Mouse (Mus musculus): ENCODE measurements at regions not wholly inside any gene's neighbourhood (a gene's known extent, or its start where the extent isn't known, plus 50 kb on each side); places are given as distances from the start of the nearest gene placed in this dataset.

DNA sequence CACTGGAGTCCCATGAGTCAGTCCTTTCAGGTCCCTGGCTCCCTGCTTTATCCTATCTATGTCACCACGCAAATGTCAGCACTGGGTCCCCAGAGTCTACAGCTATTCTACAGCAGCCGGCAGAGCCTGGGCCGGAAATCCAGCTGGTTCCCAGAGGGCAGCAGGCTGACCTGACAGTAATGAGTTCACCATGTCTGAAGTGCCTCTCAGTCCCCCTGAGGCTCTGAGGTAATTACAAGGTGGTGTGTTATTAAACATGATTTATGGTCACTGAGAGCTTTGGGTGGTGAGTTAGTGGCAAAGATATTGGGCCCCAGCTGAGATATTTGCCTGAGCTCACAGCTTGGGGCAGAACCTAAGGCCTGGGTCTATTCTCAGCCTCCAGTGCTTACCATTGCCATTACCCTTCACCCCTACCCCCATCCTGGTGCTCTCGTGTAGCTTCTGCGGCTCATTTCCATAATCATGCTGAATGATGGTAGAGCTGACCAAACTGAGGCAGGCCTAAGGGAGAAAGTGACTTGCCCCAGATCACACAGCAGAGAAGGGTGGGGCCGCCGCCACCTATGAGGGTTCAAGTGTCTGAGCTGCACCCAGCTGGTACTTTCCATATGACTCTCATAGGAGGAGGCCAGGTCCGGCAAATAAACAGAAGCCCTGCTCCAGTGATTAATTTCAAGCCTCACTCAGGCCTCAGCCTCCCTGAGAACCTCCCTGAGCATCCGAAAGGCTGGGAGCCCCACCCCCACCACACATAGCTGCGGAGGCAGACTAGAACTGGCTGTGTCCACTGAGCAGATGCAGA is 446.8 kb downstream of the Ptpru start:
- Histone ChIP-seq H3K4me2 (ENCODE audit: insufficient read depth, low read depth, poor library complexity, severe bottlenecking) (peak overlapping the region; percentile 86), H3K4me3 (replicated peaks in 1 of 3; ENCODE audit: low read depth in 2 of 3, low read length in 2 of 3, poor library complexity in 1 of 3) (no peak overlapping the region), H3K4me1 (ENCODE audit: control insufficient read depth in 1 of 2, insufficient read depth in 2 of 2) (peaks cover 24 to 53% of the 10 kb centered on the region in 2 experiments), H3K27me3 (replicated peaks) (no peaks in the 10 kb centered on the region), H3K79me2 (replicated peaks; ENCODE audit: control insufficient read depth, extremely low read depth, insufficient read depth, poor library complexity, severe bottlenecking) (no peaks in the 10 kb centered on the region), H3K36me3 (replicated peaks in 1 of 2; ENCODE audit: control insufficient read depth in 1 of 2, insufficient read depth in 1 of 2, low read length in 1 of 2) (no peaks in the 10 kb centered on the region), H3K9me3 (replicated peaks; ENCODE audit: low read length) (peaks cover 12% of the 10 kb centered on the region), H3K9ac (ENCODE audit: insufficient read depth, low read depth) (0 out of 2 replicates have a peak overlapping the region, but pooled peaks have one; percentile 33), H3K27ac (ENCODE audit: insufficient read depth, low read depth) (peak overlapping the region; percentile 97)
- TF ChIP-seq NELFE (IDR thresholded peaks at IDR 0.05; ENCODE audit: low read depth, low read length), result no peak
- no peak for TF ChIP-seq CTCF (conservative IDR thresholded peaks at IDR 0.05 in 1 of 2, IDR thresholded peaks at IDR 0.05 in 1 of 2; ENCODE audit: low read depth in 2 of 2, low read length in 2 of 2)
- no peak for TF ChIP-seq UBTF (IDR thresholded peaks at IDR 0.05; ENCODE audit: low read depth, low read length)
- 0 out of 2 replicates have a peak, but pooled peaks have one; percentile 26 for TF ChIP-seq TBP (conservative IDR thresholded peaks at IDR 0.05; ENCODE audit: low read depth, low read length)
- TF ChIP-seq MEF2A (IDR thresholded peaks at IDR 0.05; ENCODE audit: borderline replicate concordance, low read depth, low read length), result peak; percentile 85
- peak; percentile 74 for TF ChIP-seq ZMIZ1 (IDR thresholded peaks at IDR 0.05; ENCODE audit: low read depth, low read length)
- peak; percentile 85 for TF ChIP-seq JUND (conservative IDR thresholded peaks at IDR 0.05; ENCODE audit: low read depth, low read length)
- TF ChIP-seq ELF1 (IDR thresholded peaks at IDR 0.05; ENCODE audit: low read depth, low read length), result peak; percentile 49; the same call in 1 of the 2 replicates
- TF ChIP-seq USF2 (conservative IDR thresholded peaks at IDR 0.05; ENCODE audit: low read depth, low read length), result no peak
- TF ChIP-seq IRF4 (IDR thresholded peaks at IDR 0.05; ENCODE audit: low read depth, low read length), result peak; percentile 99
- TF ChIP-seq PAX5 (IDR thresholded peaks at IDR 0.05; ENCODE audit: low read length), result no peak
- peak; percentile 97 for TF ChIP-seq BHLHE40 (IDR thresholded peaks at IDR 0.05; ENCODE audit: low read depth, low read length)
- TF ChIP-seq GABPA (IDR thresholded peaks at IDR 0.05; ENCODE audit: insufficient replicate concordance, low read depth, low read length), result no peak
- TF ChIP-seq ZKSCAN1 (IDR thresholded peaks at IDR 0.05; ENCODE audit: borderline replicate concordance, low read depth, low read length), result no peak
- TF ChIP-seq SMC3 (IDR thresholded peaks at IDR 0.05; ENCODE audit: low read depth, low read length), result peak; percentile 33
- peak; percentile 37; the same call in 1 of the 2 replicates for TF ChIP-seq POLR2A (IDR thresholded peaks at IDR 0.05; ENCODE audit: low read depth, low read length)
- peak; percentile 95 for TF ChIP-seq EP300 (IDR thresholded peaks at IDR 0.05; ENCODE audit: low read length)
- TF ChIP-seq MYC (IDR thresholded peaks at IDR 0.05; ENCODE audit: low read depth, low read length), result peak; percentile 73; the same call in 1 of the 2 replicates
- peak; percentile 99 for TF ChIP-seq TCF12 (IDR thresholded peaks at IDR 0.05; ENCODE audit: low read depth, low read length)
- peak; percentile 22; the same call in 1 of the 2 replicates for TF ChIP-seq HCFC1 (IDR thresholded peaks at IDR 0.05; ENCODE audit: low read depth, low read length)
- TF ChIP-seq ZNF384 (IDR thresholded peaks at IDR 0.05; ENCODE audit: low read depth, low read length), result no peak
- TF ChIP-seq ETS1 (conservative IDR thresholded peaks at IDR 0.05; ENCODE audit: low read depth, low read length), result peak; percentile 96
- TF ChIP-seq MAFK (IDR thresholded peaks at IDR 0.05; ENCODE audit: insufficient replicate concordance, low read length), result peak; percentile 79
- peak; percentile 65 for TF ChIP-seq NRF1 (IDR thresholded peaks at IDR 0.05; ENCODE audit: low read depth, low read length)
- 0 out of 2 replicates have a peak, but pooled peaks have one; percentile 54 for TF ChIP-seq E2F4 (IDR thresholded peaks at IDR 0.05; ENCODE audit: insufficient replicate concordance, low read depth, low read length)
- TF ChIP-seq JUN (IDR thresholded peaks at IDR 0.05; ENCODE audit: insufficient read depth, low read depth, low read length), result peak; percentile 92
- TF ChIP-seq MAZ (IDR thresholded peaks at IDR 0.05; ENCODE audit: low read depth, low read length), result peak; percentile 63; the same call in 1 of the 2 replicates
- TF ChIP-seq MXI1 (IDR thresholded peaks at IDR 0.05; ENCODE audit: low read depth, low read length), result peak; percentile 64; the same call in 1 of the 2 replicates
- TF ChIP-seq RAD21 (IDR thresholded peaks at IDR 0.05; ENCODE audit: low read depth, low read length), result no peak; the same call in none of the 2 replicates
- peak; percentile 94 for TF ChIP-seq RCOR1 (conservative IDR thresholded peaks at IDR 0.05; ENCODE audit: low read depth, low read length)
- no peak for TF ChIP-seq POLR2AphosphoS2 (IDR thresholded peaks at IDR 0.05; ENCODE audit: low read depth, low read length)
- TF ChIP-seq KAT2A (IDR thresholded peaks at IDR 0.05; ENCODE audit: insufficient replicate concordance, low read length), result 0 out of 2 replicates have a peak, but pooled peaks have one; percentile 48
- TF ChIP-seq SIN3A (IDR thresholded peaks at IDR 0.05; ENCODE audit: low read length), result peak; percentile 89
- TF ChIP-seq ZC3H11A (IDR thresholded peaks at IDR 0.05; ENCODE audit: low read depth, low read length), result no peak
- TF ChIP-seq USF1 (IDR thresholded peaks at IDR 0.05; ENCODE audit: low read depth, low read length), result no peak
- peak; percentile 94 for TF ChIP-seq CHD2 (IDR thresholded peaks at IDR 0.05; ENCODE audit: low read length)
- no peak for TF ChIP-seq CHD1 (IDR thresholded peaks at IDR 0.05; ENCODE audit: low read depth, low read length)
- peak; percentile 72; the same call in 1 of the 2 replicates for TF ChIP-seq MAX (IDR thresholded peaks at IDR 0.05; ENCODE audit: low read length)
- dilution Hi-C loops (cut with MboI; ENCODE audit: extremely low pct_ligation_motif_present, extremely low pct_unique_long_range_greater_than_20kb, low sequenced_read_pairs) (no loop called here), in situ Hi-C loops (cut with MboI; ENCODE audit: low pct_ligation_motif_present, low pct_unique_long_range_greater_than_20kb, low sequenced_read_pairs) (no loop called here)
- DNase-seq (ENCODE audit: extremely low read depth), result peak; percentile 98

Data from CH12.LX (cell line).